Mouse (Mus musculus) hindbrain, embryonic 15.5 days (tissue): ENCODE results near the gene Fam117b. TPM values are rescaled to one million over a fixed set of nuclear protein-coding genes. Genes with fewer than 3 reads are reported as not detected.

Source experiments
- ATAC-seq: fragments of 200-750 bp; cut with Nextera tagmentation; 2 replicates; pipeline ENCODE4 v1.8.0; 2017; ENCODE audit warnings: low read depth, moderate number of reproducible peaks, moderate TSS enrichment; ENCODE audit not compliant: low FRiP score
- H3K27ac ChIP-seq: fragments of 300-500 bp; sonication (generic); replicated peaks from 2 replicates; pipeline ENCODE4 v1.5.1; 2015; ENCODE audit warnings: mild to moderate bottlenecking, inconsistent platforms
- H3K27me3 ChIP-seq: fragments of 300-500 bp; sonication (generic); 2 replicates; pipeline ENCODE4 v1.6.1; 2015; ENCODE audit warnings: control low read depth, inconsistent platforms
- H3K36me3 ChIP-seq: fragments of 300-500 bp; sonication (generic); 2 replicates; pipeline ENCODE4 v1.6.1; 2015; ENCODE audit warnings: control low read depth, inconsistent platforms
- H3K4me1 ChIP-seq: fragments of 300-500 bp; sonication (generic); replicated peaks from 2 replicates; pipeline ENCODE4 v1.6.1; 2015; ENCODE audit warnings: control low read depth, inconsistent platforms
- H3K4me2 ChIP-seq: fragments of 300-500 bp; sonication (generic); 2 replicates; pipeline ENCODE4 v1.6.1; 2015; ENCODE audit warnings: moderate library complexity, mild to moderate bottlenecking, inconsistent platforms
- H3K4me3 ChIP-seq: fragments of 300-500 bp; sonication (generic); 2 replicates; pipeline ENCODE4 v1.5.1; 2015; ENCODE audit warnings: mild to moderate bottlenecking, inconsistent platforms
- H3K9ac ChIP-seq: fragments of 300-500 bp; sonication (generic); 2 replicates; pipeline ENCODE4 v1.6.1; 2015; ENCODE audit warnings: inconsistent platforms
- H3K9me3 ChIP-seq: fragments of 300-500 bp; sonication (generic); 2 replicates; pipeline ENCODE4 v1.6.1; 2016; ENCODE audit warnings: control low read depth, inconsistent platforms
- WGBS: fragments of 180-500 bp; shearing (Covaris S2); methylation state at CpG from one replicate; pipeline ENCODE4 v1.1.7; 2015; 5-methylcytosine and 5-hydroxymethylcytosine counted together
- polyA plus RNA-seq: library from polyadenylated mRNA; unstranded; fragments of >200 nt; fragmentation: Nextera tagmentation; extraction: Ambion mirVana; gene quantifications from 2 replicates; pipeline ENCODE4 v1.2.1, GENCODE M21; 2015

The Fam117b gene
- polyA plus RNA-seq, result 37.2 and 38.3 TPM in 2 replicates

GRCm38 (mm10) chr1:59912413-59913157 is at the start of gene Fam117b:
TSS of gene Fam117b (plus strand) at chr1:59913006.
- under 1% methylated on average over 58 of the region's 72 CpGs for WGBS
- Histone ChIP-seq H3K27ac (peak within 1 kb of the TSS; percentile 99), H3K9ac (peak within 1 kb of the TSS; percentile 96), H3K36me3 (no peaks in the 10 kb centered on the region), H3K9me3 (no peaks in the 10 kb centered on the region), H3K4me2 (peak within 1 kb of the TSS; percentile 64), H3K4me3 (peak within 1 kb of the TSS; percentile 90), H3K27me3 (no peaks in the 10 kb centered on the region), H3K4me1 (peaks cover 29% of the 10 kb centered on the region)
- peak; percentile 97 for ATAC-seq

- ATAC-seq, result no peak
- H3K27me3 ChIP-seq, result no peaks in the 10 kb centered on the region
- H3K9ac ChIP-seq, result no peak overlapping the region
- no peaks in the 10 kb centered on the region for H3K4me1 ChIP-seq
- no peaks in the 10 kb centered on the region for H3K9me3 ChIP-seq
- H3K4me3 ChIP-seq, result no peak overlapping the region
- H3K27ac ChIP-seq, result no peak overlapping the region
- H3K4me2 ChIP-seq, result no peak overlapping the region
- 91% methylated on average over 5 of the region's 5 CpGs for whole genome bisulfite sequencing
- peaks cover 65% of the 10 kb centered on the region for H3K36me3 ChIP-seq
Measured at GRCm38 (mm10) chr1:59868041-59868440, 44.8 kb upstream of the Fam117b start.

- Histone ChIP-seq H3K4me3 (no peak overlapping the region), H3K27ac (no peak overlapping the region), H3K4me2 (no peak overlapping the region), H3K36me3 (peaks cover 28% of the 10 kb centered on the region), H3K9me3 (no peaks in the 10 kb centered on the region), H3K4me1 (no peaks in the 10 kb centered on the region), H3K9ac (no peak overlapping the region), H3K27me3 (no peaks in the 10 kb centered on the region)
- WGBS, result 90% methylated on average over 3 of the region's 3 CpGs
- ATAC-seq, result no peak
Measured at GRCm38 (mm10) chr1:59874023-59874422, 38.8 kb upstream of the Fam117b start.

GRCm38 (mm10) chr1:59878098-59878497 is 34.7 kb upstream of the Fam117b start:
- H3K9me3 ChIP-seq, result no peaks in the 10 kb centered on the region
- H3K36me3 ChIP-seq, result peaks cover 12% of the 10 kb centered on the region; the same call in 1 of the 2 replicates
- H3K9ac ChIP-seq, result no peak overlapping the region
- H3K27me3 ChIP-seq, result no peaks in the 10 kb centered on the region
- H3K4me2 ChIP-seq, result no peak overlapping the region
- H3K4me3 ChIP-seq, result no peak overlapping the region
- WGBS, result 93% methylated on average over 7 of the region's 7 CpGs
- no peak for ATAC-seq
- H3K4me1 ChIP-seq, result no peaks in the 10 kb centered on the region
- no peak overlapping the region for H3K27ac ChIP-seq

GRCm38 (mm10) chr1:59883349-59884134 is 29.3 kb upstream of the Fam117b start:
- WGBS, result 33% methylated on average over 3 of the region's 3 CpGs
- Histone ChIP-seq H3K4me1 (peaks cover 5% of the 10 kb centered on the region; the same call in 1 of the 2 replicates), H3K27me3 (no peaks in the 10 kb centered on the region), H3K9me3 (no peaks in the 10 kb centered on the region), H3K27ac (no peak overlapping the region), H3K9ac (no peak overlapping the region), H3K36me3 (0 out of 2 replicates have a peak, but pooled peaks cover 4% of the 10 kb centered on the region), H3K4me2 (no peak overlapping the region), H3K4me3 (no peak overlapping the region)
- ATAC-seq, result peak; percentile 71

- H3K9ac ChIP-seq, result no peak overlapping the region
- no peak overlapping the region for H3K27ac ChIP-seq
- no peak overlapping the region for H3K4me2 ChIP-seq
- 49% methylated on average over 4 of the region's 4 CpGs for WGBS
- H3K9me3 ChIP-seq, result no peaks in the 10 kb centered on the region
- ATAC-seq, result no peak
- peaks cover 5% of the 10 kb centered on the region; the same call in 1 of the 2 replicates for H3K4me1 ChIP-seq
- no peak overlapping the region for H3K4me3 ChIP-seq
- no peaks in the 10 kb centered on the region for H3K36me3 ChIP-seq
- H3K27me3 ChIP-seq, result no peaks in the 10 kb centered on the region
Measured at GRCm38 (mm10) chr1:59886899-59887298, 25.9 kb upstream of the Fam117b start.

GRCm38 (mm10) chr1:59888018-59888417 is 24.8 kb upstream of the Fam117b start:
- no peak overlapping the region for H3K9ac ChIP-seq
- H3K9me3 ChIP-seq, result no peaks in the 10 kb centered on the region
- H3K27ac ChIP-seq, result no peak overlapping the region
- H3K4me2 ChIP-seq, result no peak overlapping the region
- peaks cover 5% of the 10 kb centered on the region; the same call in 1 of the 2 replicates for H3K4me1 ChIP-seq
- no peak for ATAC-seq
- H3K4me3 ChIP-seq, result no peak overlapping the region
- no peaks in the 10 kb centered on the region for H3K27me3 ChIP-seq
- no peaks in the 10 kb centered on the region for H3K36me3 ChIP-seq

GRCm38 (mm10) chr1:59891185-59891584 is 21.6 kb upstream of the Fam117b start:
- 0 out of 2 replicates have a peak, but pooled peaks cover 5% of the 10 kb centered on the region for H3K4me1 ChIP-seq
- no peaks in the 10 kb centered on the region for H3K27me3 ChIP-seq
- H3K4me2 ChIP-seq, result no peak overlapping the region
- H3K36me3 ChIP-seq, result no peaks in the 10 kb centered on the region
- no peak overlapping the region for H3K4me3 ChIP-seq
- H3K27ac ChIP-seq, result no peak overlapping the region
- no peak for ATAC-seq
- WGBS, result 83% methylated on average over 4 of the region's 4 CpGs
- no peaks in the 10 kb centered on the region for H3K9me3 ChIP-seq
- H3K9ac ChIP-seq, result no peak overlapping the region

GRCm38 (mm10) chr1:59892777-59893176 is 20.0 kb upstream of the Fam117b start:
- no peaks in the 10 kb centered on the region for H3K27me3 ChIP-seq
- no peaks in the 10 kb centered on the region for H3K9me3 ChIP-seq
- WGBS, result 85% methylated on average over 8 of the region's 8 CpGs
- H3K4me3 ChIP-seq, result no peak overlapping the region
- H3K4me1 ChIP-seq, result no peaks in the 10 kb centered on the region
- no peak overlapping the region for H3K27ac ChIP-seq
- no peak for ATAC-seq
- H3K4me2 ChIP-seq, result no peak overlapping the region
- no peaks in the 10 kb centered on the region for H3K36me3 ChIP-seq
- H3K9ac ChIP-seq, result no peak overlapping the region

GRCm38 (mm10) chr1:59894025-59894424 is 18.8 kb upstream of the Fam117b start:
- H3K27ac ChIP-seq, result no peak overlapping the region
- H3K9ac ChIP-seq, result no peak overlapping the region
- 92% methylated on average over 4 of the region's 4 CpGs for WGBS
- H3K4me2 ChIP-seq, result no peak overlapping the region
- H3K9me3 ChIP-seq, result no peaks in the 10 kb centered on the region
- no peaks in the 10 kb centered on the region for H3K36me3 ChIP-seq
- no peak overlapping the region for H3K4me3 ChIP-seq
- no peaks in the 10 kb centered on the region for H3K27me3 ChIP-seq
- no peaks in the 10 kb centered on the region for H3K4me1 ChIP-seq
- ATAC-seq, result no peak

GRCm38 (mm10) chr1:59895456-59895855 is 17.4 kb upstream of the Fam117b start:
- WGBS, result 48% methylated on average over 4 of the region's 4 CpGs
- no peak overlapping the region for H3K27ac ChIP-seq
- ATAC-seq, result no peak
- no peaks in the 10 kb centered on the region for H3K36me3 ChIP-seq
- H3K9me3 ChIP-seq, result no peaks in the 10 kb centered on the region
- no peak overlapping the region for H3K9ac ChIP-seq
- no peaks in the 10 kb centered on the region for H3K27me3 ChIP-seq
- no peaks in the 10 kb centered on the region for H3K4me1 ChIP-seq
- H3K4me3 ChIP-seq, result no peak overlapping the region
- no peak overlapping the region for H3K4me2 ChIP-seq

- H3K27ac ChIP-seq, result no peak overlapping the region
- no peaks in the 10 kb centered on the region for H3K4me1 ChIP-seq
- no peak for ATAC-seq
- H3K27me3 ChIP-seq, result no peaks in the 10 kb centered on the region
- H3K9me3 ChIP-seq, result no peaks in the 10 kb centered on the region
- H3K4me3 ChIP-seq, result no peak overlapping the region
- no peak overlapping the region for H3K4me2 ChIP-seq
- H3K9ac ChIP-seq, result no peak overlapping the region
- WGBS, result 52% methylated on average over 5 of the region's 5 CpGs
- H3K36me3 ChIP-seq, result no peaks in the 10 kb centered on the region
Measured at GRCm38 (mm10) chr1:59897147-59897798, 15.5 kb upstream of the Fam117b start.
